Mouse (Mus musculus): ENCODE data around the gene Ltb4r1. TPM values are rescaled to one million over a fixed set of nuclear protein-coding genes. Genes with fewer than 3 reads are reported as not detected.

Ltb4r1 gene
- polyA plus RNA-seq, 1 experiment: 3.0 TPM

- H3K9me3 ChIP-seq (replicated peaks; ENCODE audit: control insufficient read depth, insufficient read depth, low read length, poor library complexity, severe bottlenecking): no peaks in the 10 kb centered on the region
- no peaks in the 10 kb centered on the region for H3K36me3 ChIP-seq (ENCODE audit: control insufficient read depth, insufficient read depth, low read length, poor library complexity, severe bottlenecking)
- no peaks in the 10 kb centered on the region for H3K27me3 ChIP-seq (ENCODE audit: control insufficient read depth, insufficient read depth, low read length, poor library complexity, severe bottlenecking)
- no peak overlapping the region for H3K27ac ChIP-seq (ENCODE audit: insufficient read depth, low read length)
- no peak overlapping the region for H3K4me3 ChIP-seq (ENCODE audit: low read depth, low read length)
- H3K9ac ChIP-seq (ENCODE audit: low read depth, poor library complexity, severe bottlenecking): no peak overlapping the region
- TF ChIP-seq CTCF (IDR thresholded peaks at IDR 0.05; ENCODE audit: low read depth, low read length): no peak
- no peak for TF ChIP-seq EP300 (IDR thresholded peaks at IDR 0.05; ENCODE audit: insufficient read depth, low read depth, low read length)
- no peak for TF ChIP-seq POLR2A (IDR thresholded peaks at IDR 0.05; ENCODE audit: insufficient read depth, low read length)
- H3K4me1 ChIP-seq (ENCODE audit: control insufficient read depth, insufficient read depth, low read length): no peaks in the 10 kb centered on the region
Observed at GRCm38 (mm10) chr14:55776711-55777110, 10.9 kb downstream of the Ltb4r1 start.

GRCm38 (mm10) chr14:55777176-55777575, 11.4 kb downstream of the Ltb4r1 start:
- TF ChIP-seq EP300 (IDR thresholded peaks at IDR 0.05; ENCODE audit: insufficient read depth, low read depth, low read length): no peak
- TF ChIP-seq POLR2A (IDR thresholded peaks at IDR 0.05; ENCODE audit: insufficient read depth, low read length): no peak
- no peaks in the 10 kb centered on the region for H3K27me3 ChIP-seq (ENCODE audit: control insufficient read depth, insufficient read depth, low read length, poor library complexity, severe bottlenecking)
- H3K36me3 ChIP-seq (ENCODE audit: control insufficient read depth, insufficient read depth, low read length, poor library complexity, severe bottlenecking): no peaks in the 10 kb centered on the region
- H3K9me3 ChIP-seq (replicated peaks; ENCODE audit: control insufficient read depth, insufficient read depth, low read length, poor library complexity, severe bottlenecking): no peaks in the 10 kb centered on the region
- no peak overlapping the region for H3K9ac ChIP-seq (ENCODE audit: low read depth, poor library complexity, severe bottlenecking)
- no peak overlapping the region for H3K27ac ChIP-seq (ENCODE audit: insufficient read depth, low read length)
- H3K4me3 ChIP-seq (ENCODE audit: low read depth, low read length): no peak overlapping the region
- no peaks in the 10 kb centered on the region for H3K4me1 ChIP-seq (ENCODE audit: control insufficient read depth, insufficient read depth, low read length)

- H3K27me3 ChIP-seq (ENCODE audit: control insufficient read depth, insufficient read depth, low read length, poor library complexity, severe bottlenecking): no peaks in the 10 kb centered on the region
- H3K4me1 ChIP-seq (ENCODE audit: control insufficient read depth, insufficient read depth, low read length): no peaks in the 10 kb centered on the region
- TF ChIP-seq POLR2A (IDR thresholded peaks at IDR 0.05; ENCODE audit: insufficient read depth, low read length): no peak
- no peak for TF ChIP-seq CTCF (IDR thresholded peaks at IDR 0.05; ENCODE audit: low read depth, low read length)
- no peak for TF ChIP-seq EP300 (IDR thresholded peaks at IDR 0.05; ENCODE audit: insufficient read depth, low read depth, low read length)
- no peaks in the 10 kb centered on the region for H3K36me3 ChIP-seq (ENCODE audit: control insufficient read depth, insufficient read depth, low read length, poor library complexity, severe bottlenecking)
- no peak overlapping the region for H3K4me3 ChIP-seq (ENCODE audit: low read depth, low read length)
- no peak overlapping the region for H3K9ac ChIP-seq (ENCODE audit: low read depth, poor library complexity, severe bottlenecking)
- no peaks in the 10 kb centered on the region for H3K9me3 ChIP-seq (replicated peaks; ENCODE audit: control insufficient read depth, insufficient read depth, low read length, poor library complexity, severe bottlenecking)
- no peak overlapping the region for H3K27ac ChIP-seq (ENCODE audit: insufficient read depth, low read length)
Observed at GRCm38 (mm10) chr14:55777806-55778205, 12.0 kb downstream of the Ltb4r1 start.

- Histone ChIP-seq H3K4me1 (ENCODE audit: control insufficient read depth, insufficient read depth, low read length) (no peaks in the 10 kb centered on the region), H3K4me3 (ENCODE audit: low read depth, low read length) (0 out of 2 replicates have a peak overlapping the region, but pooled peaks have one; percentile 10), H3K27ac (ENCODE audit: insufficient read depth, low read length) (no peak overlapping the region), H3K9me3 (replicated peaks; ENCODE audit: control insufficient read depth, insufficient read depth, low read length, poor library complexity, severe bottlenecking) (no peaks in the 10 kb centered on the region), H3K27me3 (ENCODE audit: control insufficient read depth, insufficient read depth, low read length, poor library complexity, severe bottlenecking) (no peaks in the 10 kb centered on the region), H3K9ac (ENCODE audit: low read depth, poor library complexity, severe bottlenecking) (no peak overlapping the region), H3K36me3 (ENCODE audit: control insufficient read depth, insufficient read depth, low read length, poor library complexity, severe bottlenecking) (no peaks in the 10 kb centered on the region)
- TF ChIP-seq EP300 (IDR thresholded peaks at IDR 0.05; ENCODE audit: insufficient read depth, low read depth, low read length) (no peak), CTCF (IDR thresholded peaks at IDR 0.05; ENCODE audit: low read depth, low read length) (no peak), POLR2A (IDR thresholded peaks at IDR 0.05; ENCODE audit: insufficient read depth, low read length) (no peak)
Observed at GRCm38 (mm10) chr14:55778686-55779085, 12.9 kb downstream of the Ltb4r1 start.

GRCm38 (mm10) chr14:55779656-55780055, 13.9 kb downstream of the Ltb4r1 start:
- Histone ChIP-seq H3K27me3 (ENCODE audit: control insufficient read depth, insufficient read depth, low read length, poor library complexity, severe bottlenecking) (no peaks in the 10 kb centered on the region), H3K27ac (ENCODE audit: insufficient read depth, low read length) (no peak overlapping the region), H3K36me3 (ENCODE audit: control insufficient read depth, insufficient read depth, low read length, poor library complexity, severe bottlenecking) (no peaks in the 10 kb centered on the region), H3K4me1 (ENCODE audit: control insufficient read depth, insufficient read depth, low read length) (no peaks in the 10 kb centered on the region), H3K9me3 (replicated peaks; ENCODE audit: control insufficient read depth, insufficient read depth, low read length, poor library complexity, severe bottlenecking) (no peaks in the 10 kb centered on the region), H3K4me3 (ENCODE audit: low read depth, low read length) (no peak overlapping the region), H3K9ac (ENCODE audit: low read depth, poor library complexity, severe bottlenecking) (no peak overlapping the region)
- TF ChIP-seq POLR2A (IDR thresholded peaks at IDR 0.05; ENCODE audit: insufficient read depth, low read length) (no peak), EP300 (IDR thresholded peaks at IDR 0.05; ENCODE audit: insufficient read depth, low read depth, low read length) (no peak), CTCF (IDR thresholded peaks at IDR 0.05; ENCODE audit: low read depth, low read length) (no peak)

- no peak overlapping the region for H3K27ac ChIP-seq (ENCODE audit: insufficient read depth, low read length)
- H3K9me3 ChIP-seq (replicated peaks; ENCODE audit: control insufficient read depth, insufficient read depth, low read length, poor library complexity, severe bottlenecking): no peaks in the 10 kb centered on the region
- no peaks in the 10 kb centered on the region for H3K36me3 ChIP-seq (ENCODE audit: control insufficient read depth, insufficient read depth, low read length, poor library complexity, severe bottlenecking)
- H3K4me1 ChIP-seq (ENCODE audit: control insufficient read depth, insufficient read depth, low read length): no peaks in the 10 kb centered on the region
- TF ChIP-seq EP300 (IDR thresholded peaks at IDR 0.05; ENCODE audit: insufficient read depth, low read depth, low read length) (no peak), POLR2A (IDR thresholded peaks at IDR 0.05; ENCODE audit: insufficient read depth, low read length) (no peak), CTCF (IDR thresholded peaks at IDR 0.05; ENCODE audit: low read depth, low read length) (no peak)
- H3K4me3 ChIP-seq (ENCODE audit: low read depth, low read length): no peak overlapping the region
- H3K9ac ChIP-seq (ENCODE audit: low read depth, poor library complexity, severe bottlenecking): no peak overlapping the region
- no peaks in the 10 kb centered on the region for H3K27me3 ChIP-seq (ENCODE audit: control insufficient read depth, insufficient read depth, low read length, poor library complexity, severe bottlenecking)
Observed at GRCm38 (mm10) chr14:55780736-55781135, 15.0 kb downstream of the Ltb4r1 start.
